Mouse (Mus musculus) liver, embryonic 14.5 days (tissue): ENCODE measurements around the gene Rhoj. TPM values are rescaled to one million over a fixed set of nuclear protein-coding genes. Genes with fewer than 3 reads are reported as not detected.

Experiments
- ATAC-seq: fragments of 200-750 bp; cut with Nextera tagmentation; 2 replicates; pipeline ENCODE4 v1.8.0; 2017; ENCODE audit warnings: moderate number of reproducible peaks, mild to moderate bottlenecking, moderate library complexity; ENCODE audit not compliant: insufficient read depth
- DNase-seq, 3 experiments: peaks; one replicate each; pipeline ENCODE4 v3.0.0-alpha.2; 2012 to 2013; ENCODE audit warnings: low read depth in 3 of 3, low spot score in 3 of 3
- H3K27ac ChIP-seq: fragments of 300-500 bp; sonication (generic); 2 replicates; pipeline ENCODE4 v1.5.1; 2014; ENCODE audit warnings: moderate library complexity, mild to moderate bottlenecking, control low read depth, inconsistent platforms
- H3K27me3 ChIP-seq: fragments of 300-500 bp; sonication (generic); 2 replicates; pipeline ENCODE4 v1.6.1; 2014; ENCODE audit warnings: mild to moderate bottlenecking, low read length, moderate library complexity; ENCODE audit not compliant: control insufficient read depth, insufficient read depth
- H3K36me3 ChIP-seq: fragments of 300-500 bp; sonication (generic); replicated peaks from 2 replicates; pipeline ENCODE4 v1.6.1; 2014; ENCODE audit warnings: low read depth; ENCODE audit not compliant: control insufficient read depth, insufficient read depth
- H3K4me1 ChIP-seq, 2 experiments: fragments of 200-500 bp in 1 of 2; fragments of 300-500 bp in 1 of 2; sonication (generic) in 1 of 2; replicated peaks; 2 replicates each; pipeline ENCODE4 v1.6.1; 2012 to 2014; ENCODE audit warnings: antibody characterized with exemption in 1 of 2, inconsistent platforms in 1 of 2, low read length in 1 of 2; ENCODE audit not compliant: control insufficient read depth in 2 of 2, insufficient read depth in 2 of 2
- H3K4me2 ChIP-seq: fragments of 300-500 bp; sonication (generic); 2 replicates; pipeline ENCODE4 v1.6.1; 2014; ENCODE audit warnings: low read depth, mild to moderate bottlenecking, control low read depth, moderate library complexity
- H3K4me3 ChIP-seq, 2 experiments: fragments of 200-500 bp in 1 of 2; fragments of 300-500 bp in 1 of 2; sonication (generic) in 1 of 2; 2 replicates each; pipeline ENCODE4 v1.5.1; 2012 to 2014; ENCODE audit warnings: low read depth in 2 of 2, low read length in 2 of 2, mild to moderate bottlenecking in 2 of 2, control low read depth in 1 of 2, inconsistent platforms in 1 of 2, moderate library complexity in 1 of 2; ENCODE audit not compliant: insufficient read depth in 1 of 2
- H3K9ac ChIP-seq: fragments of 300-500 bp; sonication (generic); replicated peaks from 2 replicates; pipeline ENCODE4 v1.6.1; 2014; ENCODE audit warnings: mild to moderate bottlenecking, control low read depth, moderate library complexity
- H3K9me3 ChIP-seq: fragments of 300-500 bp; sonication (generic); 2 replicates; pipeline ENCODE4 v1.6.1; 2016; ENCODE audit warnings: low read length, mixed read lengths; ENCODE audit not compliant: control insufficient read depth
- CTCF ChIP-seq: IDR thresholded peaks from 2 replicates; pipeline ENCODE4 v1.5.1; 2016; ENCODE audit warnings: antibody characterized with exemption, low read depth, control low read depth
- EP300 ChIP-seq: IDR thresholded peaks from 2 replicates; pipeline ENCODE4 v1.6.1; 2016; ENCODE audit warnings: antibody characterized with exemption, low read depth
- WGBS: fragments of 180-500 bp; shearing (Covaris S2); extraction: QIAGEN DNeasy Blood & Tissue Kit; methylation state at CpG from one replicate; pipeline ENCODE4 v1.1.7; 2014; ENCODE audit not compliant: insufficient replicate concordance; 5-methylcytosine and 5-hydroxymethylcytosine counted together
- polyA plus RNA-seq, 2 experiments: library from polyadenylated mRNA; depleted of rRNA in 1 of 2; stranded (reverse) in 1 of 2; unstranded in 1 of 2; fragments of >200 nt; fragmentation: Nextera tagmentation in 1 of 2; extraction: Ambion mirVana in 1 of 2; gene quantifications; 2 replicates each; pipeline versions ENCODE4 v1.2.1 to v1.2.3; 2012 to 2014

The Rhoj gene
- polyA plus RNA-seq, 2 experiments: 3.1 to 4.4 TPM

GRCm38 (mm10) chr12:75362456-75362855 lies 54.3 kb downstream of the Rhoj start:
- no peaks in the 10 kb centered on the region for H3K27me3 ChIP-seq
- WGBS: 87% methylated on average over 16 of the region's 16 CpGs
- DNase-seq (no peak), ATAC-seq (no peak)
- H3K4me1 ChIP-seq: no peaks in the 10 kb centered on the region
- no peak overlapping the region for H3K4me2 ChIP-seq
- TF ChIP-seq EP300: no peak
- TF ChIP-seq CTCF: no peak
- no peak overlapping the region for H3K27ac ChIP-seq
- H3K9me3 ChIP-seq: no peaks in the 10 kb centered on the region
- no peak overlapping the region for H3K9ac ChIP-seq
- H3K36me3 ChIP-seq: no peaks in the 10 kb centered on the region
- no peak overlapping the region for H3K4me3 ChIP-seq

GRCm38 (mm10) chr12:75364416-75364815 lies 56.3 kb downstream of the Rhoj start:
- 72% methylated on average over 4 of the region's 4 CpGs for WGBS

GRCm38 (mm10) chr12:75365621-75366124 lies 57.6 kb downstream of the Rhoj start:
- Histone ChIP-seq H3K36me3 (no peaks in the 10 kb centered on the region), H3K27me3 (no peaks in the 10 kb centered on the region), H3K27ac (no peak overlapping the region), H3K9me3 (no peaks in the 10 kb centered on the region), H3K9ac (no peak overlapping the region), H3K4me3 (no peak overlapping the region), H3K4me1 (no peaks in the 10 kb centered on the region), H3K4me2 (no peak overlapping the region)
- DNase-seq (no peak), ATAC-seq (no peak)
- WGBS: 77% methylated on average over 14 of the region's 14 CpGs
- TF ChIP-seq CTCF: no peak
- no peak for TF ChIP-seq EP300

More at GRCm38 (mm10) chr12:75364416-75364815, 56.3 kb downstream of the Rhoj start:
- Histone ChIP-seq H3K27me3 (no peaks in the 10 kb centered on the region), H3K4me1 (no peaks in the 10 kb centered on the region), H3K27ac (no peak overlapping the region), H3K9ac (no peak overlapping the region), H3K9me3 (no peaks in the 10 kb centered on the region), H3K4me3 (no peak overlapping the region), H3K4me2 (no peak overlapping the region), H3K36me3 (no peaks in the 10 kb centered on the region)
- ATAC-seq (no peak), DNase-seq (no peak)
- TF ChIP-seq CTCF (no peak), EP300 (no peak)

- H3K4me3 ChIP-seq: no peak overlapping the region
- H3K36me3 ChIP-seq: no peaks in the 10 kb centered on the region
- ATAC-seq (no peak), DNase-seq (no peak)
- H3K4me1 ChIP-seq: no peaks in the 10 kb centered on the region
- no peaks in the 10 kb centered on the region for H3K9me3 ChIP-seq
- no peak overlapping the region for H3K27ac ChIP-seq
- no peak overlapping the region for H3K4me2 ChIP-seq
- H3K27me3 ChIP-seq: no peaks in the 10 kb centered on the region
- 77% methylated on average over 6 of the region's 6 CpGs for WGBS
- TF ChIP-seq CTCF (no peak), EP300 (no peak)
- no peak overlapping the region for H3K9ac ChIP-seq
These were observed 59.2 kb downstream of the Rhoj start for GRCm38 (mm10) chr12:75367371-75367770.

GRCm38 (mm10) chr12:75368527-75368926 lies 60.4 kb downstream of the Rhoj start:
- no peak overlapping the region for H3K9ac ChIP-seq
- no peak overlapping the region for H3K4me2 ChIP-seq
- no peaks in the 10 kb centered on the region for H3K36me3 ChIP-seq
- 74% methylated on average over 5 of the region's 5 CpGs for WGBS
- H3K4me3 ChIP-seq: no peak overlapping the region
- TF ChIP-seq EP300: no peak
- TF ChIP-seq CTCF: no peak
- H3K27me3 ChIP-seq: no peaks in the 10 kb centered on the region
- ATAC-seq (no peak), DNase-seq (no peak)
- no peaks in the 10 kb centered on the region for H3K9me3 ChIP-seq
- no peak overlapping the region for H3K27ac ChIP-seq
- no peaks in the 10 kb centered on the region for H3K4me1 ChIP-seq
